Mouse (Mus musculus): ENCODE measurements around the gene Kif22.

GRCm38 (mm10) chr7:127017950-127018345 is 24.3 kb downstream of the Kif22 start:
- TF ChIP-seq POLR2A (IDR thresholded peaks at IDR 0.05; ENCODE audit: low read depth, low read length): no peak
- no peak for TF ChIP-seq CTCF (IDR thresholded peaks at IDR 0.05; ENCODE audit: extremely low read depth, insufficient read length, insufficient replicate concordance, low read depth, low read length)

Measured in small intestine, adult 2 months (tissue).